Mouse (Mus musculus) granulocyte monocyte progenitor cell, adult 5-6 weeks (primary cell): ENCODE results near the gene Serpinf1. TPM values are rescaled to one million over a fixed set of nuclear protein-coding genes. Genes with fewer than 3 reads are reported as not detected.
"Not testable (repeated sequence)": the region's sequence is repeated elsewhere in the genome, so short reads cannot be mapped to it uniquely, and the experiment has no call there.

Experiments
- ATAC-seq: replicated peaks from 2 replicates; pipeline ENCODE4 v1.8.0; 2016; ENCODE audit warnings: mild to moderate bottlenecking, moderate TSS enrichment, inconsistent platforms; ENCODE audit not compliant: poor library complexity, severe bottlenecking
- total RNA-seq, 2 experiments: library from RNA; stranded (forward) in 1 of 2; stranded (reverse) in 1 of 2; fragments of 200-712, 200-1000 nt in 1 of 2; fragments of >200 nt in 1 of 2; fragmentation: Nextera tagmentation in 1 of 2; gene quantifications; 2 replicates each; pipeline ENCODE4 v1.2.3; 2014 to 2017

The Serpinf1 gene
- total RNA-seq, 2 experiments from 2014 or later: 84.8 to 117 TPM

DNA sequence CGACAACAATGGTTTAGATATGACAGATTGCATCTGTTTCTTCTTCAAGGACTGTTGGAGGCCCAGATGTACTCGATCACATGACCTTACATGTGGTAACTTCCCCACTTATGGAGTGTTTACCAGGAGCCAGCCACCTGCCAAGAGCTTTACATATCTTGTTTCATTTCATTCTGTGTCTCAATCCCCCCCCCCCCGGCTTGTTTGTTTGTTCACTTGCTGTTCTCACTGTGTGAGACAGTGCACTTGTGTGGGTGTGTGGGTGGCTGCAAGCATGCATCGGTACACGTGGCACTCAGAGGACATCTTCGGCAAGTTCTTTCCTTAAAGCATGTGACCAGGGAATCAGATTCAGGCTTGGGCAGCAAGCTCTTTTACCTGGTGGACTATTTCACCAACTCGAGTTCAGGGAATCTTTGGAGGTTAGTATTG is 34.0 kb upstream of the Serpinf1 start:
- ATAC-seq: no peak

DNA sequence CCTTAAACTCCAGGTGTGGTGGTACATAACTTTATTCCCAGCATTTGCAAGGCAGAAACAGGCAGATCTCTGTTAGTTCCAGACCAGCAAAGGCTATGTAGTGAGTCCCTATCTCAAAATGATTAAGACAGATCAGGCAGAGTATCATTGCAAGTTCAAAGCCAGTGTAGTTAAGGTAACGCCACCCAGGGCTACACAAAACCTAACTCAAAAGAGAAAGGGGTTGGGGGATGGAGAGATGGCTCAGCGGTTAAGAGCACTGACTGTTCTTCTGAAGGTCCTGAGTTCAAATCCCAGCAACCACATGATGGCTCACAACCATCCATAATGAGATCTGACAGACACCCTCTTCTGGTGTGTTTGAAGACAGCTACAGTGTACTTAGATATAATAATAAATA is 33.5 kb upstream of the Serpinf1 start:
- not testable (repeated sequence) for ATAC-seq

GRCm38 (mm10) chr11:75455041-75455736 is 32.7 kb upstream of the Serpinf1 start:
- peak; percentile 20 for ATAC-seq

DNA sequence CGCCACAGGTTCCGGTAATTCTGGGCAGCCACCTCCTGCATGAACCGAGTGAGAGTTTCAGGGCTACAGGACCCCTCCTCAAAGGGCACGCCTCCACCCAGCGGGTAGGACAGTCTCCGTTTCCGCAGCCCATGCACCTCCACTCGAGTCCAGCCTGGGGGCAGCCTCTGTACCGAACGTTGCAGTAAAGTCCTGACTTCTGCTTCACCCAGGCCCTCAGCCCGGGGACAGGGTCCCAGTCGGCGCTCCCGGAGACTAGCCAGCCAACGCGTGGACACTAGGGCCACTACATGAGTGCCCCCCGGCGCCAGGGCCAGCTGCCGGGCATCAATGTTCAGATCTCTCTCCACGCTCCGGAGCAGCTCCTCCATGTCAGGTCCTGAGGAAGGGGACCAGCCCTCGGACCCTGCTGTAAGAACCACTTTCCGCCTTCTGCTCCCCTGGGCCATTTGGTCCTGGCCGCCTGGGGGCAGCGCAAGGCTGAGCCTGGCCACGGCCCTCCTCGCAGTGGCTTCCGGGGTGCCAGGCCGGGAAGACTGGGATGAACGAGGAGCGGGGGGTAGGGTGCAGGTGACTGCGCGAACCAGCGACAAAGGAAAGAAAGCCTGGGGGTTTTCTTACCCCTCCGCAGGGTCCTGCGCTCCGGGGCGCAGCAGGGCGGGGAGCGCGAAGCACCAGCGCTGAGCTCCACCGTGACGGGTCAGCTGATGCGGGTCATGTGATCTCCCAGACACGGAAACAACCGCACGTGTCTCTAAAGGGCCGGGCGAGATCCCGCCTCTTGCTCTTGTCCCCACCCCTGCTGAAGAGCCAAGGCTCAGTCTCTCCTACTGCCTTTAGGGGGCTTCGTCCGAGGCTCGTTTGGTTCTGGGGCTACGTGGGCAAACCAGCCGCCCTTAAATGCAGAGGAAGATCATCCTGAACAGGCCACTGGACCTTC is 31.8 kb upstream of the Serpinf1 start, which contains the start of gene Wdr81:
Gene Wdr81, minus strand, starts transcription at position 727 of the 940 bp plus-strand sequence.
- peak; percentile 64 for ATAC-seq

DNA sequence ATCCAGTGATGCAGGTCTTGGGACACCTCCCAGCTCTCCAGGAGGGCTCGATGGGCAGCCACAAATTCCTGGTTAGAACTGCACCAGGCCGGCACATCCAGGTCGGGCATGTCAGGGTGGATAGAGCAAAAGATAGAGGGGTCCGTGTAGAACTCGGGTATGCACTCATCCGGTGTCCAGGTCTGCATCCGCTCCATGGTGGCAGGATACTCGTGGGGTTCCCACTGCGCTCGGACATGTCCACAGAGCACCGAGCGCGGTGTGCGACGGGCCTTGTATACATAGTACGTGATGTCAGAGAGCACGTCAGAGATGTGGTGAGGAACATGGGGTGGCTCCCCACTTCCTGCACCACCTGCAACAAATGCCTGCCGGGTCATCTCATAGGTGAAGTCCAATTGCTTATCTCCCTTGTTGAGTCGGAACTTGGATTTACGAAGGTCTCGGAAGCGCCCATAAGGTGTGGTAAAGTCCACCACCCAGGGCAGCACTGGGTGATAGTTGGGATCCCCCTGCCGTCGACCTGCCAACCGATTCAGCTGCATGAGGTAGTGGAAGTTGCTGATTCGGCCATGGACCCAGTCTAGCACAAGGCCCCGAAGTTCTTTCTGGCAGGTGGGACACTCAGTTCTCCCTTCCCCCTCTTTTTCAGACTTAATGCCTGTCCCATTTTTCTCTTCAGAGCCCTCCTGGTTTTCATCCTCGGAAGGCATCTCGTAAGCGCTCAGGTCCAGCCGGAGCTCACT is 30.5 kb upstream of the Serpinf1 start:
- ATAC-seq: no peak

GRCm38 (mm10) chr11:75452081-75452480 is 29.6 kb upstream of the Serpinf1 start:
- ATAC-seq: no peak

GRCm38 (mm10) chr11:75450936-75451335 is 28.4 kb upstream of the Serpinf1 start:
- ATAC-seq: no peak

- ATAC-seq: no peak
Observed at GRCm38 (mm10) chr11:75450304-75450908, 27.9 kb upstream of the Serpinf1 start.

- ATAC-seq: no peak
Observed at GRCm38 (mm10) chr11:75449695-75450094, 27.2 kb upstream of the Serpinf1 start.

GRCm38 (mm10) chr11:75448575-75448974 is 26.1 kb upstream of the Serpinf1 start:
- ATAC-seq: no peak

DNA sequence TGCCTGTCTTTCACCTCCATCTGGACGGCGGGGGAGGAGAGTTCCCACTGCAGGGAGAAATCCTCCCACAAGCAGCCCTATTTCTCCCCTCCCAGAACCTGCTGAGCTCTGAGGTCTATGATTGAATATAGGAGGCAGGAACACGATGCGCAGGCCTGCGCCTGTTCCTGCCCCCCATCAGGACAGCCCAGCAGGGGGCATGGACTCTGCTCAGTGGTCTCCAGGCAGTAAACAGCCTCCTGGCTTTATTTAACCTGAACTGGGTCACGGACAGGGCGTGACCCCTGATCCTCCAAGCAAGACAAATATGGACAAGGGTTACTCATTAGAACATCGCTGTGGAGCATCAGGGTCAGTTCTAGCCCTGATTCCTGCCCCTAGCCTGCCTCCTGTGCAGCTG is 21.2 kb upstream of the Serpinf1 start:
- no peak for ATAC-seq

GRCm38 (mm10) chr11:75441601-75442000 is 19.1 kb upstream of the Serpinf1 start:
- no peak for ATAC-seq

DNA sequence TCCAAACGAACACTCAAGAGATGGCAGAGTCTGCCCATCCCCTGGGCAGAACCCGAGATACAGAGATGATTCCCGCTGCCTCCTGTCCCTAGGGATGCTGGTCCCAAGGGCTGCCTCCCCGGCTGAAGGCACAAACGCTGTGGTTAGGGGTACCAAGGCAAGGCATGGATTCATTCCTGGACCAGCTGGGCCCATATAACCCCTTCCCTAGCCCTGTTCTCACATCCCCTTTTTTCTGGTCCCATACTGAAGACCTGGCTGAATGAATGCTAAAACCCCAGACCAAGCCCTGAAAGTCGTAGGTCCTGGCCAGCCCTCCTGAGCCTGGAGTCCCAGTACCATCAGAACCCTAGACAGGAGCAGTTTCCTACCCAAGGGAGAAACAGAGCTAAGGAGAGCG is 18.5 kb upstream of the Serpinf1 start:
- no peak for ATAC-seq

DNA sequence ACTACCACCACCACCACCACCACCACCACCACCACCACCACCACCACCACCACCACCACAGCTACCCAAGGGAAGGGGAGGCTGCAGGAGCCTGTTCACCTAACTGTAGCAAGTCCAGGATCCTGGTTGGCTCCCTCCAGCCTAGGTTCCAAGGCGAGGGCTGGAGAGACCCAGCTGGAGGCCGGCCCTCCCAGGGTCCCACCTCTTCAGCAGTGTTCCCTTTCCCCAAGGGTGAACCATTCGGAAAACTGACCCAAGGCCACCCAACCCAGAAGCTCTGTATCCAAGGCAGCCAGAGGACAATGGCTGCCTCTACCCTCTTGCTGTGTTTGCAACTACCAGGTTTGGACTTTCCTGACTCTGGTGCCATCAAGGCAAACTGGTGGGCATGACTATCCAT is 17.4 kb upstream of the Serpinf1 start:
- no peak for ATAC-seq

GRCm38 (mm10) chr11:75439363-75439762 is 16.9 kb upstream of the Serpinf1 start, which contains the start of gene Serpinf2:
TSS of gene Serpinf2 (minus strand) at chr11:75439591.
- no peak for ATAC-seq

- no peak for ATAC-seq
Observed at GRCm38 (mm10) chr11:75438804-75439203, 16.3 kb upstream of the Serpinf1 start.

- ATAC-seq: 0 out of 2 replicates have a peak, but pooled peaks have one; percentile 30
Observed at GRCm38 (mm10) chr11:75438194-75438593, 15.7 kb upstream of the Serpinf1 start.

DNA sequence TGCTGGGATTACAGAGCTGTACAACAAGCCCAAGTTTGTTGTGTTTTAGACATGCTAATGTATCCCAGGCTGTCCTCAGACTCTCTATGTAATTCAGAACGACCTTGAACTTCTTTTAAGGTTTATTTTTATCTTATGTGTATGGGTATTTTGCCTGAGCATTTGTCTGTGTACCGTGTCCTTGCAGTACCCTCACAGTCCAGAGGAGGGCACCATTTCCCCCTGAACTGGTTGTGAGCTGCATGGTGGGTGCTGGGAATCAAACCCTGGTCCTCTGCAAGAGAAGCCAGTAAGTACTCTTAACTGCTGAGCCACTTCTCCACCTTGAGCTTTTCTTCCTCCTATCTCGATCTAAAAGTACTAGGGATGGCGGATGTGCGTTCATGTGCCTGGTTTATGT is 11.6 kb upstream of the Serpinf1 start:
- ATAC-seq: no peak

GRCm38 (mm10) chr11:75431307-75431706 is 8.8 kb upstream of the Serpinf1 start:
- no peak for ATAC-seq
